Comparison of ENCODE assay signal across 7 mouse cellular contexts in the genomic region with DNA sequence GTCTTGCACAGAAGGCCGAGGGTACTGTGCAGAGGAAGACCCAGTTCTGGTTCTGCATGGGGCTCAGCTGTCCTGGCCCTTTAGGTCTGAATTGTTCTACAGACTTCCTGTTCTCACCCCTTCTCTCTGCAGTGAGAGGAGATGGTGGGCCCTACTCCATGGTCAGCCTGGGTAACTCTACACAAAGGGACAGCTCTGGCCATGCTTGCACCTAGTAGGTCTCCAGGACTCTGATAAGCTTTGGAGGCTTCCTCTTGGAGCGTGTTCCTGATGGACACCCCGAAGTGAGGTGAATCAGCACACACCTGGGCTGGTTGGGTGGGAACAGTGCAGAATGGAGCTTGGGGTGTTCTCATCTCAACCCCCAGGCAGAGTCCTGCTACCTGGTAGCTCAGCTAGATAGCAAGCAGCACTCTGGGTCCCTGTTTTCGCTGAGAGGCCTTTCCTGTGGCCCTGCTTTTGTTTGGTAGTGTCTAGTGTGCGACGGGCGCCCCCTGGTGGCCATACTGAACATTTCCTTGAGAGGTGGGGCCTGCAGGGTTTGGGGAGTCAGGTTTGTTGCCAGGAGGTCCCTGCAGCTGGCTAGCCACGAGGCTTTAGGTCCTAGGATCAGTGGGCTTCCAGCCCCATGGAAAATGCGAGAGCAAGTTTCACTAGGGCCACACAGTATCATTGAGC. TPM values are rescaled to one million over a fixed set of nuclear protein-coding genes. Genes with fewer than 3 reads are reported as not detected.
A peak's percentile ranks its signal among the peaks of the same experiment; 100 is the strongest.
DNase-seq lines count a peak whose midpoint lies in the region; ATAC-seq and TF ChIP-seq lines count a peak whose summit lies in the region.

No protein-coding gene starts in this region.

- H3K4me2 ChIP-seq in intestine, postnatal 0 days (replicated peaks; ENCODE audit: low read depth) = no peak overlapping the region
- no peak overlapping the region for H3K4me2 ChIP-seq in midbrain, embryonic 12.5 days (replicated peaks)

- no peaks in the 10 kb centered on the region for H3K9me3 ChIP-seq in intestine, postnatal 0 days (ENCODE audit: control insufficient read depth)
- H3K9me3 ChIP-seq in midbrain, embryonic 12.5 days = no peaks in the 10 kb centered on the region

- H3K27me3 ChIP-seq in intestine, postnatal 0 days (replicated peaks; ENCODE audit: control insufficient read depth, insufficient read depth, low read length) = no peaks in the 10 kb centered on the region
- 0 out of 2 replicates have a peak, but pooled peaks cover 9% of the 10 kb centered on the region for H3K27me3 ChIP-seq in midbrain, embryonic 12.5 days

- peak; percentile 86 for DNase-seq in adrenal gland, postnatal 10 days
- DNase-seq in embryo, embryonic 11.5 days (ENCODE audit: low read depth, low spot score) = peak; percentile 73
- DNase-seq in gastrocnemius, postnatal 4 days (ENCODE audit: low spot score in 2 of 2) = peak; percentile 56 to 76
- peak; percentile 63 to 72 for DNase-seq in left cerebral cortex, postnatal 36 days (ENCODE audit: low spot score in 2 of 2)
- DNase-seq in skeletal muscle tissue, adult 2 months (ENCODE audit: low read depth, low spot score) = peak; percentile 75

- peaks cover 9% of the 10 kb centered on the region for H3K4me1 ChIP-seq in intestine, postnatal 0 days (replicated peaks; ENCODE audit: control insufficient read depth, insufficient read depth, low read length)
- H3K4me1 ChIP-seq in midbrain, embryonic 12.5 days = peaks cover 5% of the 10 kb centered on the region; the same call in 1 of the 2 replicates

- ATAC-seq in intestine, postnatal 0 days = peak; percentile 18
- peak; percentile 83 for ATAC-seq in midbrain, embryonic 12.5 days (ENCODE audit: low FRiP score, low read depth)

- no peak overlapping the region for H3K4me3 ChIP-seq in intestine, postnatal 0 days (ENCODE audit: low read depth, low read length)
- no peak overlapping the region for H3K4me3 ChIP-seq in midbrain, embryonic 12.5 days

- no peak overlapping the region for H3K9ac ChIP-seq in intestine, postnatal 0 days (ENCODE audit: low read depth, low read length)
- no peak overlapping the region for H3K9ac ChIP-seq in midbrain, embryonic 12.5 days (replicated peaks)

- WGBS in intestine, postnatal 0 days = 25% methylated on average over 9 of the region's 9 CpGs
- WGBS in midbrain, embryonic 12.5 days = 29% methylated on average over 9 of the region's 9 CpGs

- TF ChIP-seq CTCF in intestine, postnatal 0 days (IDR thresholded peaks at IDR 0.05; ENCODE audit: low read depth) = peak; percentile 98

- H3K36me3 ChIP-seq in intestine, postnatal 0 days (ENCODE audit: control insufficient read depth, insufficient read depth) = no peaks in the 10 kb centered on the region
- no peaks in the 10 kb centered on the region for H3K36me3 ChIP-seq in midbrain, embryonic 12.5 days

- no peak overlapping the region for H3K27ac ChIP-seq in intestine, postnatal 0 days (ENCODE audit: low read depth, low read length)
- H3K27ac ChIP-seq in midbrain, embryonic 12.5 days (replicated peaks) = no peak overlapping the region

- intact Hi-C loops in left cerebral cortex, postnatal 36 days (cut with DNase I) = loop anchor here (1.0 kb wide), 1 partner anchor 72 kb away; no protein-coding TSS in a partner anchor

RNA-seq across cellular contexts. Expression of gene Gata5, which starts 12.5 kb away (rescaled TPM):
- under 1 TPM; 0.27 to 0.36 TPM for total RNA-seq in adrenal gland, postnatal 10 days (2021)
- total RNA-seq in gastrocnemius, postnatal 4 days (2021) = under 1 TPM in 1 of 2 experiments, not detected in 1; 0.08 TPM
- 20.9 and 23.9 TPM in 2 replicates for polyA plus RNA-seq in intestine, postnatal 0 days (2015; fragmentation: Nextera tagmentation; extraction: Ambion mirVana)
- not detected for total RNA-seq in left cerebral cortex, postnatal 36 days (2021)
- polyA plus RNA-seq in midbrain, embryonic 12.5 days (2016; fragmentation: Nextera tagmentation; extraction: Ambion mirVana) = not detected in 2 replicates

RNA-seq across cellular contexts. Expression of gene Rbbp8nl, which starts 57.3 kb away (rescaled TPM):
- total RNA-seq in adrenal gland, postnatal 10 days (2021) = not detected
- not detected for total RNA-seq in gastrocnemius, postnatal 4 days (2021)
- polyA plus RNA-seq in intestine, postnatal 0 days (2015; fragmentation: Nextera tagmentation; extraction: Ambion mirVana) = 0.18 and 0.25 TPM in 2 replicates
- not detected for total RNA-seq in left cerebral cortex, postnatal 36 days (2021)
- 0.08 and 0.16 TPM in 2 replicates for polyA plus RNA-seq in midbrain, embryonic 12.5 days (2016; fragmentation: Nextera tagmentation; extraction: Ambion mirVana)
